Mouse (Mus musculus) heart, adult 2 months (tissue): Measurements from ENCODE around the gene Plcl1. TPM values are rescaled to one million over a fixed set of nuclear protein-coding genes. Genes with fewer than 3 reads are reported as not detected.

ENCODE experiments used
- DNase-seq, 2 experiments: peaks; one replicate each; pipeline ENCODE4 v3.0.0; 2021
- H3K27ac ChIP-seq: fragments of 200-600 bp; 2 replicates; pipeline ENCODE4 v1.8.1; 2022
- H3K27me3 ChIP-seq: fragments of 200-500 bp; 2 replicates; pipeline ENCODE4 v1.6.1; 2012; ENCODE audit warnings: mild to moderate bottlenecking, low read length, inconsistent platforms, mixed read lengths; ENCODE audit not compliant: control insufficient read depth, insufficient read depth
- H3K36me3 ChIP-seq: fragments of 200-500 bp; 2 replicates; pipeline ENCODE4 v1.6.1; 2012; ENCODE audit warnings: low read length, inconsistent platforms; ENCODE audit not compliant: control insufficient read depth, insufficient read depth
- H3K4me1 ChIP-seq: fragments of 200-500 bp; 2 replicates; pipeline ENCODE4 v1.6.1; 2011; ENCODE audit warnings: low read length; ENCODE audit not compliant: control insufficient read depth, insufficient read depth
- H3K4me3 ChIP-seq: fragments of 200-600 bp; 2 replicates; pipeline ENCODE4 v1.8.1; 2022
- H3K79me2 ChIP-seq: fragments of 200-500 bp; replicated peaks from 2 replicates; pipeline ENCODE4 v1.6.1; 2012; ENCODE audit warnings: mild to moderate bottlenecking, inconsistent platforms, low read length, moderate library complexity, mixed read lengths; ENCODE audit not compliant: control insufficient read depth, insufficient read depth
- H3K9ac ChIP-seq: fragments of 200-500 bp; 2 replicates; pipeline ENCODE4 v1.6.1; 2012; ENCODE audit warnings: low read depth, mild to moderate bottlenecking, control low read depth, inconsistent platforms, low read length, mixed read lengths
- CTCF ChIP-seq: fragments of 200-600 bp; IDR thresholded peaks from 2 replicates; pipeline ENCODE4 v1.8.1; 2022; ENCODE audit warnings: antibody characterized with exemption, mild to moderate bottlenecking, moderate library complexity
- EP300 ChIP-seq: fragments of 200-500 bp; IDR thresholded peaks from 2 replicates; pipeline ENCODE4 v1.6.1; 2011; ENCODE audit warnings: low read depth, low read length, control low read depth; ENCODE audit not compliant: insufficient read depth
- POLR2A ChIP-seq: fragments of 200-500 bp; IDR thresholded peaks from 2 replicates; pipeline ENCODE4 v1.6.1; 2011; ENCODE audit warnings: mild to moderate bottlenecking, low read depth, low read length, control low read depth; ENCODE audit not compliant: insufficient read depth
- WGBS: fragments of 180-500 bp; shearing (Covaris S2); methylation state at CpG from one replicate; pipeline ENCODE4 v1.1.7; 2018; 5-methylcytosine and 5-hydroxymethylcytosine counted together
- intact Hi-C: fragments of 180-260 bp; cut with DNase I; formaldehyde crosslinking; loops from one replicate; pipeline ENCODE4 v1.15.1; 2025
- polyA plus RNA-seq: library from polyadenylated mRNA; depleted of rRNA; stranded (reverse); fragments of >200 nt; gene quantifications from 2 replicates; pipeline ENCODE4 v1.2.3, GENCODE M21; 2012
- total RNA-seq, 2 experiments: library from RNA; stranded (reverse); gene quantifications; 2 replicates each; pipeline ENCODE4 v1.2.3; 2021

Plcl1 gene
- total and polyA plus RNA-seq, 3 experiments: 0.86 to 3.1 (median 3.0) TPM

GRCm38 (mm10) chr1:55701601-55702000 lies 295.9 kb downstream of the Plcl1 start:
- DNase-seq: no peak
- Histone ChIP-seq H3K36me3 (no peaks in the 10 kb centered on the region), H3K27me3 (no peaks in the 10 kb centered on the region), H3K27ac (no peak overlapping the region), H3K9ac (no peak overlapping the region), H3K4me3 (no peak overlapping the region), H3K4me1 (no peaks in the 10 kb centered on the region), H3K79me2 (no peaks in the 10 kb centered on the region)
- no peak for TF ChIP-seq POLR2A
- TF ChIP-seq CTCF: no peak
- no peak for TF ChIP-seq EP300
- intact Hi-C loops: no loop called here
- WGBS: 94% methylated on average over 6 of the region's 6 CpGs

GRCm38 (mm10) chr1:55702106-55702505 lies 296.4 kb downstream of the Plcl1 start:
- Histone ChIP-seq H3K9ac (no peak overlapping the region), H3K27me3 (no peaks in the 10 kb centered on the region), H3K4me1 (no peaks in the 10 kb centered on the region), H3K27ac (no peak overlapping the region), H3K79me2 (no peaks in the 10 kb centered on the region), H3K4me3 (no peak overlapping the region), H3K36me3 (no peaks in the 10 kb centered on the region)
- TF ChIP-seq POLR2A: no peak
- 63% methylated on average over 3 of the region's 3 CpGs for WGBS
- DNase-seq: no peak
- intact Hi-C loops: no loop called here

GRCm38 (mm10) chr1:55704707-55705106 lies 299.0 kb downstream of the Plcl1 start:
- H3K36me3 ChIP-seq: no peaks in the 10 kb centered on the region
- no peak overlapping the region for H3K9ac ChIP-seq
- no peak overlapping the region for H3K27ac ChIP-seq
- TF ChIP-seq EP300 (no peak), POLR2A (no peak), CTCF (no peak)
- no peak overlapping the region for H3K4me3 ChIP-seq
- no peak for DNase-seq
- intact Hi-C loops: no loop called here
- no peaks in the 10 kb centered on the region for H3K27me3 ChIP-seq
- no peaks in the 10 kb centered on the region for H3K79me2 ChIP-seq
- 92% methylated on average over 2 of the region's 2 CpGs for WGBS
- H3K4me1 ChIP-seq: no peaks in the 10 kb centered on the region

- no peaks in the 10 kb centered on the region for H3K79me2 ChIP-seq
- no peak overlapping the region for H3K27ac ChIP-seq
- H3K4me1 ChIP-seq: no peaks in the 10 kb centered on the region
- no peak overlapping the region for H3K9ac ChIP-seq
- H3K4me3 ChIP-seq: no peak overlapping the region
- H3K27me3 ChIP-seq: no peaks in the 10 kb centered on the region
- WGBS: 95% methylated on average over 6 of the region's 6 CpGs
- no peak for DNase-seq
- TF ChIP-seq CTCF: no peak
- no peak for TF ChIP-seq EP300
- TF ChIP-seq POLR2A: no peak
- intact Hi-C loops: no loop called here
- H3K36me3 ChIP-seq: no peaks in the 10 kb centered on the region
Observed at GRCm38 (mm10) chr1:55705173-55705572, 299.5 kb downstream of the Plcl1 start.

GRCm38 (mm10) chr1:55705756-55706155 lies 300.0 kb downstream of the Plcl1 start:
- DNase-seq: no peak
- Histone ChIP-seq H3K4me1 (no peaks in the 10 kb centered on the region), H3K27ac (no peak overlapping the region), H3K36me3 (no peaks in the 10 kb centered on the region), H3K4me3 (no peak overlapping the region), H3K79me2 (no peaks in the 10 kb centered on the region), H3K9ac (no peak overlapping the region), H3K27me3 (no peaks in the 10 kb centered on the region)
- WGBS: 67% methylated on average over 3 of the region's 3 CpGs
- TF ChIP-seq EP300: no peak
- no peak for TF ChIP-seq POLR2A
- intact Hi-C loops: no loop called here

GRCm38 (mm10) chr1:55706933-55707332 lies 301.2 kb downstream of the Plcl1 start:
- no peaks in the 10 kb centered on the region for H3K27me3 ChIP-seq
- no peaks in the 10 kb centered on the region for H3K36me3 ChIP-seq
- no peaks in the 10 kb centered on the region for H3K79me2 ChIP-seq
- no peaks in the 10 kb centered on the region for H3K4me1 ChIP-seq
- no peak for DNase-seq
- intact Hi-C loops: no loop called here
- no peak overlapping the region for H3K9ac ChIP-seq
- 29% methylated on average over 1 of the region's 1 CpGs for WGBS
- no peak for TF ChIP-seq EP300
- TF ChIP-seq CTCF: no peak
- no peak for TF ChIP-seq POLR2A
- no peak overlapping the region for H3K4me3 ChIP-seq
- H3K27ac ChIP-seq: no peak overlapping the region
